Mouse (Mus musculus): ENCODE results near the gene AC124502.3. TPM values are rescaled to one million over a fixed set of nuclear protein-coding genes. Genes with fewer than 3 reads are reported as not detected.
A peak's percentile ranks its signal among the peaks of the same experiment; 100 is the strongest.
"Not testable (repeated sequence)": the region's sequence is repeated elsewhere in the genome, so short reads cannot be mapped to it uniquely, and the experiment has no call there.

Gene AC124502.3
- polyA plus RNA-seq, 1 experiment: 0.98 TPM

GRCm38 (mm10) chr19:5073518-5073917 is 34.8 kb downstream of the AC124502.3 start:
- TF ChIP-seq POLR2A (IDR thresholded peaks at IDR 0.05; ENCODE audit: control insufficient read depth, low read depth, low read length) (no peak), CTCF (IDR thresholded peaks at IDR 0.05; ENCODE audit: control insufficient read depth, insufficient read depth, insufficient replicate concordance, low read depth, low read length) (no peak)
- no peak overlapping the region for H3K27ac ChIP-seq (ENCODE audit: control insufficient read depth, insufficient read depth, low read depth, low read length)
- no peaks in the 10 kb centered on the region for H3K36me3 ChIP-seq (ENCODE audit: control insufficient read depth, insufficient read depth, low read length)
- H3K4me3 ChIP-seq (ENCODE audit: control insufficient read depth, low read depth, low read length): peak overlapping the region; percentile 14
- no peaks in the 10 kb centered on the region for H3K27me3 ChIP-seq (ENCODE audit: control insufficient read depth, insufficient read depth, low read length)
- H3K4me1 ChIP-seq (ENCODE audit: control insufficient read depth, insufficient read depth, low read length): peaks cover 24% of the 10 kb centered on the region

DNA sequence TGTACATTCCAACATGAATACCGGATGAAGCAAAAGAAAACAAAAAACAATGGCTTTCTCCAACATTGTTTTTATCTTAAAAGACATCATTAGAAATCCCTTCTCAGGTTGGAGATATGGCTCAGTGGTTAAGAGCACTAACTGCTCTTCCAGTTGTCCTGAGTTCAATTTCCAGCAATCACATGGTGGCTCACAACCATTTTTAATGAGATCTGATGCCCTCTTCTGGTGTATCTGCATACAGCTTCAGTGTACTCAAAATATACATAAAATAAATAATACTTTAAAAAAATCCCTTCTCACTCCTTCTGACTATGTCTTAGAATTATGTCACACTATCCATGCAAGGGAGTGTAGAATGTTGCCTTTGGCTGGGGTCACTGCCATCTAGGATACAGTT is 40.6 kb downstream of the AC124502.3 start:
- Histone ChIP-seq H3K4me3 (ENCODE audit: control insufficient read depth, low read depth, low read length) (no peak overlapping the region), H3K36me3 (ENCODE audit: control insufficient read depth, insufficient read depth, low read length) (no peaks in the 10 kb centered on the region), H3K4me1 (ENCODE audit: control insufficient read depth, insufficient read depth, low read length) (no peaks in the 10 kb centered on the region; the same call in 1 of the 2 replicates), H3K27me3 (ENCODE audit: control insufficient read depth, insufficient read depth, low read length) (no peaks in the 10 kb centered on the region; the same call in 1 of the 2 replicates), H3K27ac (ENCODE audit: control insufficient read depth, insufficient read depth, low read depth, low read length) (no peak overlapping the region)
- no peak for TF ChIP-seq CTCF (IDR thresholded peaks at IDR 0.05; ENCODE audit: control insufficient read depth, insufficient read depth, insufficient replicate concordance, low read depth, low read length)
- no peak for TF ChIP-seq POLR2A (IDR thresholded peaks at IDR 0.05; ENCODE audit: control insufficient read depth, low read depth, low read length)

DNA sequence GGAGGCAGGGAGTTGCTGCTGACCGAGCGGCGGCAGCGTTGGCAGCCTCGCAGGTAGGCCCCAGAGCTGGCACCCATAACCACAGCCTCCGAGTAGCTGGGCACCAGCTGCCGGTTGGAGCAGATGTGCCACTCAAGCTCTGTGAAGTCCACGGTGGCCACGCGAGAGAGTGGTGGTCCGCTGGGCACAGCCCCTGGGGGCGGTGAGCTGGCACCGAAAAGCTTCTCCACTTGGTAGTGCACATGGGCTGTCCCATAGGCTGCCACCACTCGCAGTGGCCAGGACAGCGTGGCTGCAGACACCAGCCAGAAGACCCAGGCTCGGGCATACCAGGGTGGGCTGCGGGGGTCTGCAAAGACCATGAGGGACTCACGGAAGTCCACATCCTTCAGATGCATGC is 43.3 kb downstream of the AC124502.3 start:
- Histone ChIP-seq H3K27me3 (ENCODE audit: control insufficient read depth, insufficient read depth, low read length) (no peaks in the 10 kb centered on the region; the same call in none of the 2 replicates), H3K27ac (ENCODE audit: control insufficient read depth, insufficient read depth, low read depth, low read length) (no peak overlapping the region), H3K36me3 (ENCODE audit: control insufficient read depth, insufficient read depth, low read length) (no peaks in the 10 kb centered on the region), H3K4me1 (ENCODE audit: control insufficient read depth, insufficient read depth, low read length) (peaks cover 6% of the 10 kb centered on the region), H3K4me3 (ENCODE audit: control insufficient read depth, low read depth, low read length) (no peak overlapping the region)
- TF ChIP-seq POLR2A (IDR thresholded peaks at IDR 0.05; ENCODE audit: control insufficient read depth, low read depth, low read length) (no peak), CTCF (IDR thresholded peaks at IDR 0.05; ENCODE audit: control insufficient read depth, insufficient read depth, insufficient replicate concordance, low read depth, low read length) (no peak)

GRCm38 (mm10) chr19:5082596-5082995 is 43.9 kb downstream of the AC124502.3 start:
- Histone ChIP-seq H3K36me3 (ENCODE audit: control insufficient read depth, insufficient read depth, low read length) (no peaks in the 10 kb centered on the region), H3K27me3 (ENCODE audit: control insufficient read depth, insufficient read depth, low read length) (no peaks in the 10 kb centered on the region; the same call in none of the 2 replicates), H3K4me1 (ENCODE audit: control insufficient read depth, insufficient read depth, low read length) (peaks cover 12% of the 10 kb centered on the region), H3K27ac (ENCODE audit: control insufficient read depth, insufficient read depth, low read depth, low read length) (no peak overlapping the region), H3K4me3 (ENCODE audit: control insufficient read depth, low read depth, low read length) (no peak overlapping the region)
- TF ChIP-seq POLR2A (IDR thresholded peaks at IDR 0.05; ENCODE audit: control insufficient read depth, low read depth, low read length): no peak

DNA sequence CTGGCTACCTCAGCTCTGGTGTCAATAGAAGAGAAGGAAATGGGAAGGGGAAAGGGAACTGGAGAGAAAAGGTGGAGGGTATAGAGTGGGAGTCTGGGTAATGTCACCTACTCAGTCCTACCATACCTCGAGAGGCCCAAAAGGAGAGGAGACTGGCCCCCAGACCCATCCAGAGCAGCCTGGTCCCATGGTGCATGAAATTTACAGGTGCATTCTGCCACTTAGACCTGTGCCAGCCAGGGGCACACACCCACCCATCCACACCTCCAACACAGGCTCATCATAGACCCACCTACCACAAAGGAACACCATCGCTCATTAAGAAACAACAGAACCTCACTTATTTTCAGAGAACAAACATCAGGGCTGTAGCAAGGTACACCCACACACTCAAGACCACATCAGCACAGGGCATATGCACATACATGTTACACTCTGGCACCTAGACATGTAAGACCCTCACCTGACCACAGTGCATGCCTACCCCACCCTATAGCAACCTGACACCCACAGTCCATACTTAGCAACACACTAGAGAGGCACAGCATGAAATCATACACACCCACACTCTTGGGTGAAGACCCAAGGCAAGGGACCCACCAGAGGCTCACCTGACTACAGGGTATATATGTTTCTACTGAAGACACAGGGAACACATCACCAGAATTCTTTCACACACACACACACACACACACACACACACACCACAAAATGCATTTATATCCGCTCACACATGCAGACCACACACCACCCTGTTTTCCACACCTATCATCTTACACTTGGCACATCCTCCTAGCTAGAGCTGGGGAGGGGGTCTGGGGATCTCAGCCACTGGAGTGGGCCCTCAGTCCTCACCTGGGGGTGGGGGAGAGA is 45.5 kb downstream of the AC124502.3 start:
- no peak overlapping the region for H3K4me3 ChIP-seq (ENCODE audit: control insufficient read depth, low read depth, low read length)
- no peak overlapping the region for H3K27ac ChIP-seq (ENCODE audit: control insufficient read depth, insufficient read depth, low read depth, low read length)

GRCm38 (mm10) chr19:5084834-5085144 is 46.1 kb downstream of the AC124502.3 start:
- H3K27ac ChIP-seq (ENCODE audit: control insufficient read depth, insufficient read depth, low read depth, low read length): no peak overlapping the region
- no peak overlapping the region for H3K4me3 ChIP-seq (ENCODE audit: control insufficient read depth, low read depth, low read length)
- no peak for TF ChIP-seq POLR2A (IDR thresholded peaks at IDR 0.05; ENCODE audit: control insufficient read depth, low read depth, low read length)
- no peak for TF ChIP-seq CTCF (IDR thresholded peaks at IDR 0.05; ENCODE audit: control insufficient read depth, insufficient read depth, insufficient replicate concordance, low read depth, low read length)
- H3K27me3 ChIP-seq (ENCODE audit: control insufficient read depth, insufficient read depth, low read length): no peaks in the 10 kb centered on the region; the same call in none of the 2 replicates
- peaks cover 23% of the 10 kb centered on the region for H3K4me1 ChIP-seq (ENCODE audit: control insufficient read depth, insufficient read depth, low read length)
- H3K36me3 ChIP-seq (ENCODE audit: control insufficient read depth, insufficient read depth, low read length): no peaks in the 10 kb centered on the region

More for the DNA sequence above, 45.5 kb downstream of the AC124502.3 start:
- TF ChIP-seq CTCF (IDR thresholded peaks at IDR 0.05; ENCODE audit: control insufficient read depth, insufficient read depth, insufficient replicate concordance, low read depth, low read length): no peak
- TF ChIP-seq POLR2A (IDR thresholded peaks at IDR 0.05; ENCODE audit: control insufficient read depth, low read depth, low read length): no peak
- Histone ChIP-seq H3K27me3 (ENCODE audit: control insufficient read depth, insufficient read depth, low read length) (no peaks in the 10 kb centered on the region; the same call in none of the 2 replicates), H3K36me3 (ENCODE audit: control insufficient read depth, insufficient read depth, low read length) (no peaks in the 10 kb centered on the region), H3K4me1 (ENCODE audit: control insufficient read depth, insufficient read depth, low read length) (peaks cover 20% of the 10 kb centered on the region)

- TF ChIP-seq POLR2A (IDR thresholded peaks at IDR 0.05; ENCODE audit: control insufficient read depth, low read depth, low read length) (no peak), CTCF (IDR thresholded peaks at IDR 0.05; ENCODE audit: control insufficient read depth, insufficient read depth, insufficient replicate concordance, low read depth, low read length) (no peak)
- Histone ChIP-seq H3K4me3 (ENCODE audit: control insufficient read depth, low read depth, low read length) (peak within 1 kb of the TSS; percentile 49), H3K27me3 (ENCODE audit: control insufficient read depth, insufficient read depth, low read length) (no peaks in the 10 kb centered on the region; the same call in none of the 2 replicates), H3K27ac (ENCODE audit: control insufficient read depth, insufficient read depth, low read depth, low read length) (no peak within 1 kb of the TSS), H3K4me1 (ENCODE audit: control insufficient read depth, insufficient read depth, low read length) (peaks cover 23% of the 10 kb centered on the region), H3K36me3 (ENCODE audit: control insufficient read depth, insufficient read depth, low read length) (no peaks in the 10 kb centered on the region)
Measured at GRCm38 (mm10) chr19:5085145-5085863, 46.6 kb downstream of the AC124502.3 start, which contains the start of gene Tmem151a. TSS of gene Tmem151a (minus strand) at chr19:5085531.

DNA sequence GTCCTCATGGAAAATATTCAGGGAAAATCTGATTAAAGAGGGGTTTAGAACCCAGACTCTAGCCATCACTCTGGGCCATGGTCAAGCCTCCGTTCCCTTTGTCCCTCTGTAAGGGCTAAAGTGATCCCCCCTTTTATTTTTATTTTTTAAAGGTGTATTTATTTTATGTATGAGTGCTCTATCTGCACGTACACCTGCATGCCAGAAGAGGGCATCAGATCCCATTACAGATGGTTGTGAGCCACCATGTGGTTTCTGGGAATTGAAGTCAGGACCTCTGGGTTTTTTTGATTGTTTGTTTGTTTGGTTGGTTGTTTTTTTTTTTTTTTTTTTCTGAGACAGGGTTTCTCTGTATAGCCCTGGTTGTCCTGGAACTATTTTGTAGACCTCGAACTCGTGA is 47.8 kb downstream of the AC124502.3 start:
- H3K4me1 ChIP-seq (ENCODE audit: control insufficient read depth, insufficient read depth, low read length): peaks cover 23% of the 10 kb centered on the region
- H3K4me3 ChIP-seq (ENCODE audit: control insufficient read depth, low read depth, low read length); H3K27ac ChIP-seq (ENCODE audit: control insufficient read depth, insufficient read depth, low read depth, low read length); H3K27me3 ChIP-seq (ENCODE audit: control insufficient read depth, insufficient read depth, low read length); H3K36me3 ChIP-seq (ENCODE audit: control insufficient read depth, insufficient read depth, low read length): not testable (repeated sequence)
